Mouse (Mus musculus) layer of hippocampus, postnatal 10 days (tissue): ENCODE measurements around the gene Ccdc180. TPM values are rescaled to one million over a fixed set of nuclear protein-coding genes. Genes with fewer than 3 reads are reported as not detected.

Experiments
- DNase-seq, 2 experiments: peaks; one replicate each; pipeline ENCODE4 v3.0.0; 2021; ENCODE audit warnings: low spot score in 2 of 2
- total RNA-seq, 2 experiments: library from RNA; stranded (reverse); gene quantifications; 2 replicates each; pipeline ENCODE4 v1.2.3; 2021

Ccdc180 gene
- total RNA-seq, 2 experiments from 2014 or later: 0.50 to 0.62 TPM

DNA sequence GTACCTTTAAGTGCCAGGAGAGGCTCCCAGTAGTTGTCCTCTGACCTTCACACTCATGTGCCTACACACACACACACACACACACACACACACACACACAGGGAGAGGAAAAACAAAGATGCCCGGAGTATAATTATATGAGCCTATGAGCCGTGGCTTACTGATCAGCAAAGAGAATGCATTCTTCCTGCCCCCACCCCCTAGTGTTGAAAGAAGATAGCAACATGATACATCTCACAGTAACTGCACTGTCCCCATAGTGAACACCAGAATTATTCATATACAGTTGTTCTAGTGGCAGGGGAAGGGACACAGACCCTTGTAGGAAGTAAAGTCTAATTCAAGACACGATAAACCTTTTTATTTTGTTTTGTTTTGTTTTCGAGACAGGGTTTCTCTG is 19.8 kb downstream of the Ccdc180 start:
- DNase-seq: no peak

- no peak for DNase-seq
Measured at GRCm38 (mm10) chr4:45911256-45911655, 21.2 kb downstream of the Ccdc180 start.

DNA sequence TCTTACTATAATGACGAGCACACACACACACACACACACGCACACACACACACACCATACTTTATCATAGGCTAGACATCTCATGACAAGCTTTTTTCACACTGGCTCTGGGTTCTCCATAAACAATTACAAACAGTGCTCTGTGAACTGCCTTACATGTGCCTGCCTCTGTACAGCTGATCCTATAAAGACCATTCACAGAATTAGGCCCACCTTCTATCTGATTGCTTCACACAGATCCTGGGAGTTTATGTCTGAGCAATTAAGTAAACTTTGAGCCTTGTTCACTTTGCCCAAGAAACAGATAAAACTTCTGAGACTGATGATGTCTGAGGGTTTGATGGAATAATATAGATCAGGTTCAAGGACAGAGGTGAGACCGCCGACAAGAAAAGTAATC is 21.8 kb downstream of the Ccdc180 start:
- DNase-seq: no peak

- no peak for DNase-seq
Measured at GRCm38 (mm10) chr4:45917091-45917490, 27.0 kb downstream of the Ccdc180 start.

DNA sequence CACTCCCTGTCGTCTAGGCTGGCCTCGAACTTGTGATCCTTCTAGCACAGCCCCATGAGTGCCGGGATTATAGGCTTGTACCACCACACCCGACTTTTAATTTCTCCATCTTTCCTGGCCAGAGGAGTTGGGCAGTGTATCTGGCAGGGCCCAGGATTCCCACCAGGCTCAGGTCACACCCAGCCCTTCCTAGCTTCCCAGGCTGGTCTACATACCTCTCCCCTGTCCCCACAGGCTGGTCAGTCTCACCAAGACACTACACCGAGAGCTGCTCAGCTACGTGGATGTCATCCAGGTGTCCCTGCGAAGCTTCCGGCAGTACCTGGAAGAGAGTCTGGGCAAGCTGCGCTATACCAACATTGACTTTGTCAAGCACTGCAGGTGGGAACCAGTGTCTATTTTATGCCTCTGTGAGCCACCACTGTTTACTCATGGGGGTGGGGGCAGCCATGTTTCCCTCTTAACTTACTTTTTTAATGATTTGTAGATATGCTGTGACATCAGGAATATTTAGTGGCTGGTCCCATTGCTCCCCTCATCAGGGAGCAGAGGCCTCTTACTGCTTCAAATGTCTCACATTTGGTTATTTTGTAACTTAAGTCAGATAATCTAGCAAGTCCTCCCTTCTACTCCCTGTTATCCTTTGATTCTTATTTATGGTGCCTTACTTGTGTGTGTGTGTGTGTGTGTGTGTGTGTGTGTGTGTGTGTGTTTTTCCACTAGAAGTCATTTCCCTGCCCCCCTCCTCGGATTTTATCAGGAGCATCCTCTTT is 31.7 kb downstream of the Ccdc180 start:
- DNase-seq: no peak

DNA sequence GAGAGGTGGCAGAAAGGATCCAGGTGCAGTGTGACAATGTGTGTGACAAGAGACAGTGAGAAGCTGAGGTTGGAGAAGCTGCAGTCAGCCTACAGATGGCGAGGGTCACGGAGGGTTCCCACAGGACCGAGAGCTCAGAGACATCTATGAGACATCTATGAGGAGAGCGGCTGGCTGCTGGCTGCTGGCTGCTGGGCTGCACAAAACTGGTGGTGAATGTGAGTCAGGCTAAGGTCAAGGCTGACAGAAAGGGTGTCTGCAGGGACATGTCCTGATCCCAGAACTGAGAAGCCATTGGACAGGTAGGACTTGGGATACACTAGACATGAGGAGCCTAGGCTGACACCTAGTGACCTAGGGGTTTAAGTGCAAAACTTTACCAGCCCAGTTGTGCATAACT is 33.9 kb downstream of the Ccdc180 start:
- DNase-seq: no peak

GRCm38 (mm10) chr4:45928561-45928960 is 38.5 kb downstream of the Ccdc180 start:
- DNase-seq: no peak

- peak; percentile 73 to 79 for DNase-seq
Measured at GRCm38 (mm10) chr4:45941628-45942044, 51.5 kb downstream of the Ccdc180 start.

GRCm38 (mm10) chr4:45947729-45948128 is 57.6 kb downstream of the Ccdc180 start:
- no peak for DNase-seq

DNA sequence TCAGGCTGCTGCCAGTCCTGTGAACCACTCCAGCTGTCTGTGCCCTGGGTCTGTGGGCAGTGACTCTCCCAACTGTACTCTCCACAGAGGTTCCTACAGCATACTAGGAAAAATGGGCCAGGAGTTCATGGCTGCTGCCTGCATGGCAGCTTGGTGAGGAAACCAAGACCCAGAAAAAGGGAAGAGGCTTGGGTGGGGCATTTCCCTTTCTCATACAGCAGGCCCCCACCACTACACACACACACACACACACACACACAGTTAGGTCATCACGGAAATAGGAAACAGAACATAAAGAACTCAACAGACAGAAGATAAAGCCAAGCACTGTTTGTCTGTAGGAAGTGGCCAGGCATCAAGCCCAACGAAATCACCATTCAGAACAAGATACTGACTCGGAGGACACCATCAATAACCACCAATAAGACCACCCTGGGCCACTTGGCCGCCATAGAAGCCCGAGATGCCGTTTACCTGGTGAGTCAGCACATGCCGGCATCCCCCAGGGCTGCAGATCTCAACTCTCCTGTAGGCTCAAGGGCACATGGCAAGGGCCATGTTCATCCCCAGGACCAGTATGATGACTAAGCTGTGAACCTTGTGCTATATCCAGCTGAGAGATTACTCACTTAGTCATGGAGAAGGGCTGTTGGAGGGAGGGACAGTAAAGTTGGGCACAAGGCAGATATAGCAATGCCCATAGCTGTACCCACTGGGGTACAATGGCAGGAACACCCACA is 59.2 kb downstream of the Ccdc180 start:
- DNase-seq: no peak

GRCm38 (mm10) chr4:45951830-45952229 is 61.7 kb downstream of the Ccdc180 start:
- no peak for DNase-seq

DNA sequence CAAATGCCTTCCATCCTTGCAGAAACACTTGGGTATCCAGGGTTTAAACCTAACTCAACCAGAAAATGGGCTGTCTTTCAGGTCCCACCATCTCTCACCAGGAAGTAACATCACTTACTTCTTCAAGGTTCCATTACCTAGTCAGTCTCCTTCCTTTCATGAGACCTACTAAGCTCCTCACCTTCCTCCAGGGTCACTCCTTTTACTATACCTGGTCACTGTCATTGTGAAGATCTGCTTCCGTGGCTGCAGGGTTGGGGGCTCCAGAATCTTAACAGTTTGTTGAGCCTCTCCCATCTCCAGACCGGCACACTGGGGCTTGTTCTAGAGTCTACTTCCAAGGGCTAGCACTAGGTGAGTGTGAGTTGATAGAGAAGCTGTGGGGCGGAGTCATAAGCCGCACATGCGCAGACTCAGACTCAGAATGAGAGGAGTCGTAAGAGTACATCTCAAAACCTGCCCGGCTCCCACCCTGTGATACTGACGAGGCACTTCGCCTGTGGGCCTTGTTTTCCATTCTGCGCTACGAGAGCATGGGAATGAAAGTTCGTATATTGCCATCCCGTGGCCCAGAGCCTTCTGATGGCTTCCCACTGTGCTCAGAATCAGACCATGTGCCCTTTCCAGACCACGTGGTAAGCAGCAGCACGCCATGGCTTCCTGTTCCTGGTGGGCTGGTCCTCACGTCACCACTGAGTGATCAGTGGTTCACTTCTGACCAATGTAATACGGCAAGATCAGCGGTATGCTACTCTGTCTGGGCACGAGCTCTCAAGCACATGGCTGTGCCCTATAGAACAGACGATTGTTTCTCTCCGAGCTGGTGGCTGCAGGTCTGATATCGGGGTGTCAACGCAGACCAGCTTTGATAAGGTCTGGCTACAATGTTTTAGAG is 63.2 kb downstream of the Ccdc180 start:
- DNase-seq: no peak

- DNase-seq: no peak
Measured at GRCm38 (mm10) chr4:45955235-45955634, 65.1 kb downstream of the Ccdc180 start.

DNA sequence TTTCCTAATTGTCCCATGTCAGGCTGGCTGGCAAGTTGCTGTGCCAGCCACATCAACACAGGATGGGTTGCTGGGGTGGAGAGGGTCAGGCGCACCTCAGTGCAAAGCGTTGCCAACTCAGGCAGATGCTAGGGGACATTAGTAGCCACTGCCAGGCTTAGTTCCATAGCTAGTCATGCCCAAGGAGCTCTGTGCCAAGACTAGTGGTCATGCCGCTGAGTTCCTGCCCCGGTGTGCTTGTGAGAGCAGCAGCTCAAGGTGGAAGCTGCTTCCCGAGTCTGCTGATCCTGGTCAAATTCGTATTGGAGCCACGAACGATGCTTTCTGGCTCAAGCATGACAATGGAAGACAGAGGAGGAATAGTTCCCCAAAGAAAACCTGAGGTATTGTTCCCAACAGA is 66.0 kb downstream of the Ccdc180 start:
- DNase-seq: no peak

- DNase-seq: no peak
Measured at GRCm38 (mm10) chr4:45956706-45957105, 66.6 kb downstream of the Ccdc180 start.

DNA sequence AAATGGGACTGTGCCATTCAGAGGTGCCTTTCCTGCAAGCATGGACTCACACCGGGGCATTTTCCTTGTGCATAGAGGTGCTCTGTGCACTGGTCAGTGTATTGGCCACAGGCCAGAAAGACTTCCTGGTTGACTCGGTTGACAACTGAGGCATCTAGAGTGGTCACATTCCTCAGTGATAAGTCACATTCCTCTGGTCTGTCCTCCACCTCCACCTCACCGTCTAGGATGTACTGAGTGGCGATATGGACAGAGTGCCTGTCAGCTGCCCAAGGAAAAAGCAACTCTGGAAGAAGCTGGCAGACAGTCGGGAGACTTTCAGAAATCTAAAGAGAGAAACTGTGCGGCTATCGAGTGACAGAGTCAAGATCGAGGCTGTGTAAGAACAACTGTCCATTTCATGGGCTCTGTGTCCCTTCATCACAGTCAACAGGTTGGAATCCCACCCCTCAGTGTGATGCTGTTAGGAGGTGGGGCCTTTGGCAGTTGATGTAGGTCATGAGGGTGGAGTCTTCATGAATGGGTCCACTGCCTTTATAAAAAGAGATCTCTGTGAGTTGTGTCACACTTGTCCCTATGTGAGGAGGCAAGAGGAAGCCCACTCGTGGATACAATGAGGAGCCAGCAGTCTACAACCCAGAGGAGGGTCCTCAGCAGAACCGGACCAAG is 74.8 kb downstream of the Ccdc180 start, which contains the start of gene Tdrd7:
Gene Tdrd7 (plus strand): TSS at position 564 of the 669 bp plus-strand sequence.
- no peak for DNase-seq

- no peak for DNase-seq
Measured at GRCm38 (mm10) chr4:45965737-45966447, 75.8 kb downstream of the Ccdc180 start.

DNA sequence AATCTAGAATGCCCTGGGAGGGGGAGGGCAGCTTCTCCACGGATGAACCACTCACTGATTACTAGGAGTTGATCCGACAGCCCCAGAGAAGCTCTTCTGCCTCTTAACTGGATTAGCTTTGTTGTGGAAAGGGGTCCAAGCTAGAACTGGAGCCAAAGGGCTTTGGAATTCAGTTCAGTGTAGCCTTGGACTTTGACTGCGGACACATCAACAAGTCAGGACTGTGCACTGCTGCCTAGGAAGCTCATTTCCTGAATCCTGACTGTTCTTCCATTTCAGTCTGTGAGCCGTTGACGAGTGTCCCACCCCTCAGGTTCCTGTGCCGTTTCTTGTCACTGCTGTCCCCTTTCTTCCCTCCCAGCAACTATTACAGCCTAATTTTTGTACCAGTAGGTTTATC is 76.6 kb downstream of the Ccdc180 start:
- DNase-seq: no peak

DNA sequence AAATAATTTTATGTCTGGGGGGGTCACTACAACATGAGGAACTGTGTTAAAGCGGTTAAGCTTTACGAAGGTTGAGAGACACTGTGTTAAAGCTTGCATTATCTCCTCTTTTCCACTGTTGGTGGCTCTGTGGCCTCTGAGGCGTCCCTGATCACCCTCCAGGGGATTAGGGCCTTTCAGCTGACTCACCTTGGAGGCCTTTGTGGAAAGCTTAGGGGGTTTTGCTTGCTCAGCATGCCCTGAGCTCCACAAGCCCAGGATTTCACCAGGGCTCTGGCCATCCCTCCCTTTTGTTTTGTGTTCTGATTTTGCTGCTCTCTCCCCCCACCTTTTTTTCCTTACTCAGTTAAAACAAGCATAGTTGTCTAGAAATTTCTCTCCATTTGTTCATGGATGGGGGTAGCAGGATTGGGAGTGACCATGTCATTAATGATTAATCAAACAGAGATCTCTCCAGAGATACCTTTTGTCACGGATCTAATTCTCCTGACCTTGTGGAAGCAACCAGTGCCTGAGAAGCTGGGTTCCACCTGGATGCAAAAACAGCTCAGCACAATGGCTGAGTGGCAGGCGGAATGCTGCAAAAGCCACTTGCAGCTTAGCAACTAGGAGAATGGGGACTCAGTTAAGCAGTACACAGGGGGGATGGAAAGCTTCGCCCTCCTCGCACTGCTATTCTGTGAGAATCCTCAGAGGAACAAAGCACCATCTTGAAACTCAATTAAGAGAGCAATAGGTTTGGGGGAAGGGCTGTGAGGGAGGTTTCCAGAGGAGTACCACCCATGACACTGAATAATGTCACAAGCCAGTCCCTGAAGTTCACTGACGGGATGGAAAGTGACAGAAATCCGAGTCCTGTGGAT is 77.6 kb downstream of the Ccdc180 start:
- DNase-seq: peak in 1 of 2 experiments; percentile 21
